Mouse (Mus musculus): ENCODE measurements at regions not wholly inside any gene's neighbourhood (a gene's known extent, or its start where the extent isn't known, plus 50 kb on each side); places are given as distances from the start of the nearest gene placed in this dataset.

DNA sequence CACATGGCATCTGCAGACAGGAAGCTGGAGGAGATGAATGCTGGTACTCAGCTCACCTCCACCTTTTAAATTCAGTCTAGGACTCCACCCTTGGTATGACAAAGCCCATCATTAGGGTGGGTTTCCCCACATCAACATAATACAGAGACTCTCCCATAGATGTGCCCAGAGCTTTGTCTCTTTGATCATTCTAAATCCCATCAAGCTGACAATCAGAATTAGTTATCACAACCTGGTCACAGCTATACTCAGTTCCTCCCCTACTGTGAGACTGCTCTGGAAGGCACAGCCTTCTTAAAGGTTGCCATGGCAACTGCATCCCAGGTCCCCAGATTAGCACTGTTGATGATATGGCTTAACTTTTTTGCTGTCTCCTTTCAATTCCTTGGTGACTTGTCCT, 184.3 kb upstream of the Tbx3 start:
- no peak overlapping the region for H3K9ac ChIP-seq
- no peak overlapping the region for H3K4me2 ChIP-seq
- H3K4me3 ChIP-seq: no peak overlapping the region
- H3K27ac ChIP-seq (ENCODE audit: poor library complexity, severe bottlenecking): no peak overlapping the region
- H3K9me3 ChIP-seq (replicated peaks): no peaks in the 10 kb centered on the region
- peaks cover 17% of the 10 kb centered on the region; the same call in 1 of the 2 replicates for H3K27me3 ChIP-seq (replicated peaks)
- no peaks in the 10 kb centered on the region for H3K4me1 ChIP-seq (replicated peaks)
- ATAC-seq (ENCODE audit: insufficient number of reproducible peaks, low FRiP score): no peak
- H3K36me3 ChIP-seq: no peaks in the 10 kb centered on the region

DNA sequence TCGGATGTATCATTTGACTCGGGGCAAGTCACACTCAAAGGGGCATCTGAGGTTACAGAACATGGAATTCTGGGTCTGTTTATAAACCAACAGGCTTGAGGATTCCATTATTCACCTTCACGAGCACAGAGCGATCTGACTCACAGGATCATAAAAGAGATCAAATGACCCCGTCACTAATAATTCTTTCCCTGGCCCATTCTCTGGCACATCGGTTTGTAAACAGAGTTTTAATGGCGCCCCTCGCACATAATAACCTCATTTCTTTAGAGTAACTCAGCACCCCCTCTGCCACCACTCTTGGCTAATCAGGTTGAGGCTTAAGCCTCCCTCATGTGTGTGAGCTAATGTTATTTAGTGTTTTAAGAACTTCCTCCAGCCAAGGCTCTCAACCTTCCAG, 183.3 kb upstream of the Tbx3 start:
- Histone ChIP-seq H3K4me2 (no peak overlapping the region), H3K36me3 (no peaks in the 10 kb centered on the region), H3K9me3 (replicated peaks) (no peaks in the 10 kb centered on the region), H3K9ac (no peak overlapping the region), H3K4me3 (no peak overlapping the region), H3K27me3 (replicated peaks) (peaks cover 13% of the 10 kb centered on the region; the same call in 1 of the 2 replicates), H3K27ac (ENCODE audit: poor library complexity, severe bottlenecking) (no peak overlapping the region), H3K4me1 (replicated peaks) (no peaks in the 10 kb centered on the region)
- no peak for ATAC-seq (ENCODE audit: insufficient number of reproducible peaks, low FRiP score)
- 86% methylated on average over 8 of the region's 8 CpGs for WGBS

- H3K4me1 ChIP-seq (replicated peaks): no peaks in the 10 kb centered on the region
- H3K4me2 ChIP-seq: no peak overlapping the region
- H3K9ac ChIP-seq: no peak overlapping the region
- H3K36me3 ChIP-seq: no peaks in the 10 kb centered on the region
- WGBS: 89% methylated on average over 1 of the region's 1 CpGs
- peaks cover 27% of the 10 kb centered on the region for H3K27me3 ChIP-seq (replicated peaks)
- no peak overlapping the region for H3K27ac ChIP-seq (ENCODE audit: poor library complexity, severe bottlenecking)
- H3K9me3 ChIP-seq (replicated peaks): no peaks in the 10 kb centered on the region
- ATAC-seq (ENCODE audit: insufficient number of reproducible peaks, low FRiP score): no peak
- no peak overlapping the region for H3K4me3 ChIP-seq
These were observed 173.0 kb upstream of the Tbx3 start for GRCm38 (mm10) chr5:119497501-119497900.

- H3K4me1 ChIP-seq (replicated peaks): no peaks in the 10 kb centered on the region
- H3K27ac ChIP-seq (ENCODE audit: poor library complexity, severe bottlenecking): no peak overlapping the region
- peaks cover 27% of the 10 kb centered on the region for H3K27me3 ChIP-seq (replicated peaks)
- no peak overlapping the region for H3K4me2 ChIP-seq
- no peak overlapping the region for H3K4me3 ChIP-seq
- no peak for ATAC-seq (ENCODE audit: insufficient number of reproducible peaks, low FRiP score)
- no peaks in the 10 kb centered on the region for H3K9me3 ChIP-seq (replicated peaks)
- H3K36me3 ChIP-seq: no peaks in the 10 kb centered on the region
- H3K9ac ChIP-seq: no peak overlapping the region
- 66% methylated on average over 6 of the region's 6 CpGs for WGBS
These were observed 172.0 kb upstream of the Tbx3 start for GRCm38 (mm10) chr5:119498431-119498830.

GRCm38 (mm10) chr5:119507709-119508108, 162.8 kb upstream of the Tbx3 start:
- no peaks in the 10 kb centered on the region for H3K27me3 ChIP-seq (replicated peaks)
- H3K9ac ChIP-seq: no peak overlapping the region
- no peaks in the 10 kb centered on the region for H3K4me1 ChIP-seq (replicated peaks)
- no peak overlapping the region for H3K27ac ChIP-seq (ENCODE audit: poor library complexity, severe bottlenecking)
- no peak for ATAC-seq (ENCODE audit: insufficient number of reproducible peaks, low FRiP score)
- H3K9me3 ChIP-seq (replicated peaks): peaks cover 5% of the 10 kb centered on the region
- no peak overlapping the region for H3K4me2 ChIP-seq
- 53% methylated on average over 14 of the region's 14 CpGs for WGBS
- no peak overlapping the region for H3K4me3 ChIP-seq
- no peaks in the 10 kb centered on the region for H3K36me3 ChIP-seq

- Histone ChIP-seq H3K36me3 (no peaks in the 10 kb centered on the region), H3K4me2 (no peak overlapping the region), H3K4me1 (replicated peaks) (0 out of 2 replicates have a peak, but pooled peaks cover 3% of the 10 kb centered on the region), H3K4me3 (no peak overlapping the region), H3K9ac (no peak overlapping the region), H3K9me3 (replicated peaks) (no peaks in the 10 kb centered on the region), H3K27me3 (replicated peaks) (peaks cover 11% of the 10 kb centered on the region), H3K27ac (ENCODE audit: poor library complexity, severe bottlenecking) (no peak overlapping the region)
- WGBS: 84% methylated on average over 19 of the region's 19 CpGs
- ATAC-seq (ENCODE audit: insufficient number of reproducible peaks, low FRiP score): no peak
These were observed 151.8 kb upstream of the Tbx3 start for GRCm38 (mm10) chr5:119518506-119519252.

GRCm38 (mm10) chr5:119524171-119524570, 146.3 kb upstream of the Tbx3 start:
- H3K4me2 ChIP-seq: no peak overlapping the region
- H3K4me3 ChIP-seq: no peak overlapping the region
- no peak overlapping the region for H3K9ac ChIP-seq
- H3K9me3 ChIP-seq (replicated peaks): no peaks in the 10 kb centered on the region
- peaks cover 16% of the 10 kb centered on the region; the same call in 1 of the 2 replicates for H3K4me1 ChIP-seq (replicated peaks)
- H3K27me3 ChIP-seq (replicated peaks): peaks cover 22% of the 10 kb centered on the region
- WGBS: 46% methylated on average over 4 of the region's 4 CpGs
- no peaks in the 10 kb centered on the region for H3K36me3 ChIP-seq
- no peak overlapping the region for H3K27ac ChIP-seq (ENCODE audit: poor library complexity, severe bottlenecking)
- ATAC-seq (ENCODE audit: insufficient number of reproducible peaks, low FRiP score): no peak

DNA sequence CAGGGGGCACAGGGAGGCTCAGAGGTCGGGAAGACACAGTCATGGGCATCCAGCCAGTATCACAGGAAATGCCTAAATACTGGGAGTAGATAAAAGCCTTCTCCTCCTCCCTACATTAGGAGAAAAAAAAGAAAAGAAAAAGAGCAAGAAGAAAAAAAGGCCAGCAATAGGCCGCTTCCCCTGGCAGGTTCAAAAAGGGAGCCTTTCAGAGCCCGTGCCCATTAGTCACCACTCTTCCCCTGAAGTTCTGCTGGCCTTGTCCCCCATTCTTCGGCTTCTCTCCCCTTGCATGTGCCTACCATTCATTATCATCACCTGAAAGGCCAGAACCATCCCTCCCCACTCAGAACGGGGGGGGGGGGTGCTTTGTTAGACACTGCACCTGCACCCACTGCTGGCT, 144.5 kb upstream of the Tbx3 start:
- ATAC-seq (ENCODE audit: insufficient number of reproducible peaks, low FRiP score): no peak
- Histone ChIP-seq H3K4me2 (no peak overlapping the region), H3K4me1 (replicated peaks) (peaks cover 16% of the 10 kb centered on the region; the same call in 1 of the 2 replicates), H3K36me3 (no peaks in the 10 kb centered on the region), H3K9ac (no peak overlapping the region), H3K27ac (ENCODE audit: poor library complexity, severe bottlenecking) (no peak overlapping the region), H3K9me3 (replicated peaks) (no peaks in the 10 kb centered on the region), H3K4me3 (no peak overlapping the region), H3K27me3 (replicated peaks) (peaks cover 29% of the 10 kb centered on the region)
- WGBS: 71% methylated on average over 5 of the region's 5 CpGs

DNA sequence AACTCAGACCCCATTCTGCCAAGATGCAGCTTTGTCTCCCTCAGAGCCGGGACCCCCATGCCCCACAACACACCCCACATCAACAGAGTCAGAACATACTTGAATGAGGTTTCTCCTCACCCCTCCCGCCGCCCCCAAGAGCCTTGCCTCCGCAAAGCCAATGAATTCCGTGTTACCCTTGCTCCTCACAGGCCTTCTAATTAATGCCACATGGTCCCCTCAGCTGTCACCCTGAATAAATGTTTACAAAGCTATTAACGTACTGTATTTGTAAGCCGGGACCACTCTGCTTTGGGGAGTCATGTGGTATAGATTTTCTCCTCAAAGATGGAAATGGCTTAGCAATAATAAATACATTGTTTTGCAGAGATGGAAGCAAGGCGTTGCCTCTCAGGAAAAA, 140.5 kb upstream of the Tbx3 start:
- 53% methylated on average over 8 of the region's 8 CpGs for WGBS
- Histone ChIP-seq H3K9me3 (replicated peaks) (no peaks in the 10 kb centered on the region), H3K36me3 (no peaks in the 10 kb centered on the region), H3K4me1 (replicated peaks) (peaks cover 8% of the 10 kb centered on the region; the same call in 1 of the 2 replicates), H3K9ac (no peak overlapping the region), H3K27ac (ENCODE audit: poor library complexity, severe bottlenecking) (no peak overlapping the region), H3K4me2 (no peak overlapping the region), H3K4me3 (no peak overlapping the region), H3K27me3 (replicated peaks) (peaks cover 14% of the 10 kb centered on the region)
- ATAC-seq (ENCODE audit: insufficient number of reproducible peaks, low FRiP score): no peak

- H3K27ac ChIP-seq (ENCODE audit: poor library complexity, severe bottlenecking): no peak overlapping the region
- 0 out of 2 replicates have a peak, but pooled peaks cover 9% of the 10 kb centered on the region for H3K27me3 ChIP-seq (replicated peaks)
- H3K9ac ChIP-seq: no peak overlapping the region
- H3K4me1 ChIP-seq (replicated peaks): no peaks in the 10 kb centered on the region
- 83% methylated on average over 5 of the region's 5 CpGs for WGBS
- no peaks in the 10 kb centered on the region for H3K9me3 ChIP-seq (replicated peaks)
- H3K4me3 ChIP-seq: no peak overlapping the region
- no peak overlapping the region for H3K4me2 ChIP-seq
- no peak for ATAC-seq (ENCODE audit: insufficient number of reproducible peaks, low FRiP score)
- no peaks in the 10 kb centered on the region for H3K36me3 ChIP-seq
These were observed 135.5 kb upstream of the Tbx3 start for GRCm38 (mm10) chr5:119534946-119535345.

DNA sequence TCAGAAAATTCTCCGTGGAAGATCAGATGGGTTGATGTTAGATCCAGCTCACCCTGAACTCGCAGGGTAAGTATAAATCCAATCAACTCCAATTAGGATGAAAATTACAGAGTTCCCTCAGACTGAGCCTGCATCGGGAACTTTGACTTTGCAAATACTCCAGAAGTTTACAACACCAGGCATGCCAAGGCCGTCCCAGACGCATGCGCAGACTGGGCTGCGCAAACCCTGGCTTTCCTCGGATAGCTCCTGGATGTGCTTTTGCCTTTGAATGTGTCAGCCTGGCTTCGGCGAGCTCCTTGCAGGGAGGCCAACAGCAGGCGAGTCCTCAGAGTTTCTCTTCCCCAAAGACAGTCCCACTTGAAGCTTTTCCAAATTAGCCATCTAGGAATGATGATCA, 127.6 kb upstream of the Tbx3 start:
- H3K36me3 ChIP-seq: no peaks in the 10 kb centered on the region
- no peaks in the 10 kb centered on the region for H3K4me1 ChIP-seq (replicated peaks)
- WGBS: 85% methylated on average over 11 of the region's 11 CpGs
- H3K4me2 ChIP-seq: no peak overlapping the region
- H3K9ac ChIP-seq: no peak overlapping the region
- H3K27me3 ChIP-seq (replicated peaks): peaks cover 14% of the 10 kb centered on the region
- no peak for ATAC-seq (ENCODE audit: insufficient number of reproducible peaks, low FRiP score)
- H3K9me3 ChIP-seq (replicated peaks): no peaks in the 10 kb centered on the region; the same call in 1 of the 2 replicates
- H3K4me3 ChIP-seq: no peak overlapping the region
- no peak overlapping the region for H3K27ac ChIP-seq (ENCODE audit: poor library complexity, severe bottlenecking)

GRCm38 (mm10) chr5:119543716-119544115, 126.8 kb upstream of the Tbx3 start:
- Histone ChIP-seq H3K36me3 (no peaks in the 10 kb centered on the region), H3K27ac (ENCODE audit: poor library complexity, severe bottlenecking) (no peak overlapping the region), H3K4me1 (replicated peaks) (no peaks in the 10 kb centered on the region), H3K4me2 (no peak overlapping the region), H3K27me3 (replicated peaks) (peaks cover 21% of the 10 kb centered on the region), H3K4me3 (no peak overlapping the region), H3K9ac (no peak overlapping the region), H3K9me3 (replicated peaks) (no peaks in the 10 kb centered on the region; the same call in 1 of the 2 replicates)
- 80% methylated on average over 6 of the region's 6 CpGs for WGBS
- no peak for ATAC-seq (ENCODE audit: insufficient number of reproducible peaks, low FRiP score)
